Mouse (Mus musculus): ENCODE data around the gene Ube2v1.

Ube2v1 gene

GRCm38 (mm10) chr2:167562101-167562500 lies 69.8 kb downstream of the Ube2v1 start:
- DNase-seq (ENCODE audit: low read depth): no peak

- no peak for DNase-seq (ENCODE audit: low read depth)
These were observed 72.5 kb downstream of the Ube2v1 start for GRCm38 (mm10) chr2:167559413-167559812.

Measured in fibroblast of lung, adult 2 months (primary cell).